Mouse (Mus musculus) heart, embryonic 14.5 days (tissue): ENCODE data around the gene Acox3. TPM values are rescaled to one million over a fixed set of nuclear protein-coding genes. Genes with fewer than 3 reads are reported as not detected.

Experiments used
- ATAC-seq: fragments of 200-750 bp; cut with Nextera tagmentation; 2 replicates; pipeline ENCODE4 v1.8.0; 2017; ENCODE audit warnings: low read depth, moderate TSS enrichment; ENCODE audit not compliant: insufficient number of reproducible peaks, insufficient read depth, low FRiP score
- H3K27ac ChIP-seq, 2 experiments: fragments of 200-500 bp in 1 of 2; fragments of 300-500 bp in 1 of 2; sonication (generic) in 1 of 2; replicated peaks in 1 of 2; 2 replicates each; pipeline ENCODE4 v1.5.1; 2012 to 2014; ENCODE audit warnings: low read depth in 2 of 2, low read length in 2 of 2, control low read depth in 1 of 2, mild to moderate bottlenecking in 1 of 2, mixed read lengths in 1 of 2; ENCODE audit not compliant: control insufficient read depth in 1 of 2, insufficient read depth in 1 of 2
- H3K27me3 ChIP-seq: fragments of 300-500 bp; sonication (generic); 2 replicates; pipeline ENCODE4 v1.6.1; 2014; ENCODE audit warnings: mild to moderate bottlenecking, low read length, control low read depth; ENCODE audit not compliant: control insufficient read depth, insufficient read depth
- H3K36me3 ChIP-seq: fragments of 300-500 bp; sonication (generic); 2 replicates; pipeline ENCODE4 v1.6.1; 2014; ENCODE audit warnings: mild to moderate bottlenecking, control low read depth, low read length, mixed read lengths; ENCODE audit not compliant: control insufficient read depth, insufficient read depth
- H3K4me1 ChIP-seq, 2 experiments: fragments of 200-500 bp in 1 of 2; fragments of 300-500 bp in 1 of 2; sonication (generic) in 1 of 2; 2 replicates each; pipeline ENCODE4 v1.6.1; 2012 to 2014; ENCODE audit warnings: low read length in 2 of 2, control low read depth in 1 of 2, mixed read lengths in 1 of 2; ENCODE audit not compliant: control insufficient read depth in 2 of 2, insufficient read depth in 2 of 2
- H3K4me2 ChIP-seq: fragments of 300-500 bp; sonication (generic); 2 replicates; pipeline ENCODE4 v1.6.1; 2014; ENCODE audit warnings: mild to moderate bottlenecking, low read length
- H3K4me3 ChIP-seq, 2 experiments: fragments of 200-500 bp in 1 of 2; fragments of 300-500 bp in 1 of 2; sonication (generic) in 1 of 2; 2 replicates each; pipeline ENCODE4 v1.5.1; 2012 to 2014; ENCODE audit warnings: low read length in 2 of 2, mild to moderate bottlenecking in 2 of 2, control low read depth in 1 of 2, low read depth in 1 of 2, moderate library complexity in 1 of 2; ENCODE audit not compliant: control insufficient read depth in 1 of 2, insufficient read depth in 1 of 2
- H3K9ac ChIP-seq: fragments of 300-500 bp; sonication (generic); 2 replicates; pipeline ENCODE4 v1.6.1; 2014; ENCODE audit warnings: mild to moderate bottlenecking, low read length
- H3K9me3 ChIP-seq: fragments of 300-500 bp; sonication (generic); 2 replicates; pipeline ENCODE4 v1.6.1; 2016; ENCODE audit warnings: low read length, control low read depth; ENCODE audit not compliant: control insufficient read depth
- WGBS: fragments of 180-500 bp; shearing (Covaris S2); extraction: QIAGEN DNeasy Blood & Tissue Kit; methylation state at CpG from one replicate; pipeline ENCODE4 v1.1.7; 2014; 5-methylcytosine and 5-hydroxymethylcytosine counted together
- polyA plus RNA-seq: library from polyadenylated mRNA; unstranded; fragments of >200 nt; fragmentation: Nextera tagmentation; extraction: Ambion mirVana; gene quantifications from 2 replicates; pipeline ENCODE4 v1.2.1, GENCODE M21; 2014

Gene Acox3
- polyA plus RNA-seq, 1 experiment from 2014 or later, result 13.8 TPM

GRCm38 (mm10) chr5:35546127-35546526 is 36.7 kb upstream of the Acox3 start:
- Histone ChIP-seq H3K4me2 (no peak overlapping the region), H3K27me3 (peaks cover 4% of the 10 kb centered on the region; the same call in 1 of the 2 replicates), H3K4me3 (no peak overlapping the region), H3K4me1 (no peaks in the 10 kb centered on the region), H3K9me3 (no peaks in the 10 kb centered on the region), H3K27ac (no peak overlapping the region), H3K9ac (no peak overlapping the region), H3K36me3 (no peaks in the 10 kb centered on the region)
- no peak for ATAC-seq

- ATAC-seq, result no peak
- Histone ChIP-seq H3K9me3 (no peaks in the 10 kb centered on the region), H3K4me3 (no peak overlapping the region), H3K4me2 (no peak overlapping the region), H3K9ac (no peak overlapping the region), H3K27me3 (no peaks in the 10 kb centered on the region), H3K27ac (no peak overlapping the region), H3K36me3 (peaks cover 31% of the 10 kb centered on the region), H3K4me1 (peaks cover 0 to 2% of the 10 kb centered on the region in 2 experiments; a peak in 1 of 4 replicates)
- WGBS, result 40% methylated on average over 7 of the region's 7 CpGs
Measured at GRCm38 (mm10) chr5:35551855-35552837, 30.7 kb upstream of the Acox3 start.

- 80% methylated on average over 4 of the region's 4 CpGs for WGBS
- H3K4me1 ChIP-seq, result peaks cover 6 to 8% of the 10 kb centered on the region in 2 experiments; a peak in 3 of 4 replicates
- no peak for ATAC-seq
Measured at GRCm38 (mm10) chr5:35552838-35553539, 29.9 kb upstream of the Acox3 start.

GRCm38 (mm10) chr5:35556393-35556792 is 26.4 kb upstream of the Acox3 start:
- Histone ChIP-seq H3K4me1 (peaks cover 28 to 32% of the 10 kb centered on the region in 2 experiments), H3K4me3 (no peak overlapping the region), H3K9me3 (no peaks in the 10 kb centered on the region), H3K4me2 (no peak overlapping the region), H3K27ac (no peak overlapping the region), H3K27me3 (no peaks in the 10 kb centered on the region), H3K36me3 (peaks cover 55% of the 10 kb centered on the region), H3K9ac (no peak overlapping the region)
- ATAC-seq, result no peak
- WGBS, result 82% methylated on average over 7 of the region's 7 CpGs

More at GRCm38 (mm10) chr5:35552838-35553539, 29.9 kb upstream of the Acox3 start:
- Histone ChIP-seq H3K4me2 (no peak overlapping the region), H3K27ac (no peak overlapping the region), H3K27me3 (no peaks in the 10 kb centered on the region), H3K9ac (no peak overlapping the region), H3K36me3 (peaks cover 39% of the 10 kb centered on the region), H3K9me3 (no peaks in the 10 kb centered on the region), H3K4me3 (no peak overlapping the region)

- Histone ChIP-seq H3K27me3 (no peaks in the 10 kb centered on the region), H3K9me3 (no peaks in the 10 kb centered on the region), H3K4me1 (peaks cover 37 to 43% of the 10 kb centered on the region in 2 experiments), H3K9ac (peak overlapping the region; percentile 44; the same call in 1 of the 2 replicates), H3K36me3 (peaks cover 71% of the 10 kb centered on the region), H3K4me3 (no peak overlapping the region), H3K4me2 (no peak overlapping the region), H3K27ac (peak overlapping the region; percentile 85 to 92; a peak in 3 of 4 replicates)
- no peak for ATAC-seq
- WGBS, result 72% methylated on average over 13 of the region's 13 CpGs
Measured at GRCm38 (mm10) chr5:35557946-35558621, 24.8 kb upstream of the Acox3 start.

- Histone ChIP-seq H3K36me3 (peaks cover 80% of the 10 kb centered on the region), H3K9me3 (no peaks in the 10 kb centered on the region), H3K4me3 (no peak overlapping the region), H3K4me1 (peaks cover 37 to 46% of the 10 kb centered on the region in 2 experiments), H3K27ac (peak overlapping the region; percentile 85 to 92), H3K27me3 (no peaks in the 10 kb centered on the region), H3K4me2 (peak overlapping the region; percentile 28), H3K9ac (0 out of 2 replicates have a peak overlapping the region, but pooled peaks have one; percentile 40)
- 5% methylated on average over 8 of the region's 8 CpGs for WGBS
- peak; percentile 75 for ATAC-seq
Measured at GRCm38 (mm10) chr5:35559447-35559846, 23.4 kb upstream of the Acox3 start.

- Histone ChIP-seq H3K4me2 (no peak overlapping the region), H3K4me3 (no peak overlapping the region), H3K27ac (peak overlapping the region in 1 of 2 experiments; percentile 48; a peak in 2 of 4 replicates), H3K9me3 (no peaks in the 10 kb centered on the region), H3K4me1 (peaks cover 37 to 42% of the 10 kb centered on the region in 2 experiments), H3K27me3 (no peaks in the 10 kb centered on the region), H3K36me3 (peaks cover 81% of the 10 kb centered on the region), H3K9ac (no peak overlapping the region)
- WGBS, result 38% methylated on average over 2 of the region's 2 CpGs
- ATAC-seq, result no peak
Measured at GRCm38 (mm10) chr5:35562616-35563015, 20.2 kb upstream of the Acox3 start.
